Comparison of ENCODE assay signal across 7 mouse cellular contexts in the genomic region with DNA sequence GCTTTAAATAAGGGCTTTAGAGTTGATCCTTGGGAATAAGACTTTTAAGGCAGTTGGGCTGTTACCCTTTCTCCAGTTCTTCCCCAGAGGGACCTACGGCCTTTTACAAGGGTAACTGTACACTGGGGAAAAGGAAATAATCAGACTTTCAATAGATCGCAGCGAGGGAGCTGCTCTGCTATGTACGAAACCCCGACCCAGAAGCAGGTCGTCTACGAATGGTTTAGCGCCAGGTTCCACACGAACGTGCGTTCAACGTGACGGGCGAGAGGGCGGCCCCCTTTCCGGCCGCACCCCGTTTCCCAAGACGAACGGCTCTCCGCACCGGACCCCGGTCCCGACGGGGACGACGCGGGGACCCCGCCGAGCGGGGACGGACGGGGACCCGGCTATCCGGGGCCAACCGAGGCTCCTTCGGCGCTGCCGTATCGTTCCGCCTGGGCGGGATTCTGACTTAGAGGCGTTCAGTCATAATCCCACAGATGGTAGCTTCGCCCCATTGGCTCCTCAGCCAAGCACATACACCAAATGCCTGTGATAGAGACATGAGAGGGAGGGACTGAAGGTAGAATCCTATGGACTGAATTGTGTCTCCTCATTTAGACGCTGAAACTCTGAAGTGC. TPM values are rescaled to one million over a fixed set of nuclear protein-coding genes. Genes with fewer than 3 reads are reported as not detected.
DNase-seq lines count a peak whose midpoint lies in the region; ATAC-seq lines count a peak whose summit lies in the region.
"Not testable (repeated sequence)": the region's sequence is repeated elsewhere in the genome, so short reads cannot be mapped to it uniquely, and the experiment has no call there.

No protein-coding gene starts in this region.

- not testable (repeated sequence) for H3K9me3 ChIP-seq in limb, embryonic 13.5 days; midbrain, embryonic 12.5 days

- H3K27me3 ChIP-seq in limb, embryonic 13.5 days = peaks cover 13% of the 10 kb centered on the region; the same call in 1 of the 2 replicates
- not testable (repeated sequence) for H3K27me3 ChIP-seq in midbrain, embryonic 12.5 days

- H3K36me3 ChIP-seq in limb, embryonic 13.5 days = peaks cover 12% of the 10 kb centered on the region
- H3K36me3 ChIP-seq in midbrain, embryonic 12.5 days = not testable (repeated sequence)

- not testable (repeated sequence) for H3K9ac ChIP-seq in limb, embryonic 13.5 days; midbrain, embryonic 12.5 days (replicated peaks)

- DNase-seq in cerebellum, adult 9-10 months = peak; percentile 83
- peak; percentile 78 to 87 for DNase-seq in frontal cortex, postnatal 14 days (ENCODE audit: low spot score in 2 of 2)
- peak; percentile 83 for DNase-seq in heart, postnatal 4 days
- peak; percentile 40 to 55 for DNase-seq in kidney, postnatal 25 days
- DNase-seq in spleen, adult 12 weeks (ENCODE audit: low spot score) = peak; percentile 74

- peak overlapping the region; percentile 26 for H3K4me3 ChIP-seq in limb, embryonic 13.5 days
- H3K4me3 ChIP-seq in midbrain, embryonic 12.5 days = 0 out of 2 replicates have a peak overlapping the region, but pooled peaks have one; percentile 9

- peak; percentile 100 for ATAC-seq in limb, embryonic 13.5 days (ENCODE audit: low FRiP score, low read depth)
- ATAC-seq in midbrain, embryonic 12.5 days (ENCODE audit: low FRiP score, low read depth) = peak; percentile 100

- not testable (repeated sequence) for H3K27ac ChIP-seq in limb, embryonic 13.5 days; midbrain, embryonic 12.5 days (replicated peaks)

- H3K4me1 ChIP-seq in limb, embryonic 13.5 days; midbrain, embryonic 12.5 days: not testable (repeated sequence)

- WGBS in limb, embryonic 13.5 days = 31% methylated on average over 43 of the region's 45 CpGs
- 19% methylated on average over 45 of the region's 45 CpGs for WGBS in midbrain, embryonic 12.5 days

- H3K4me2 ChIP-seq in limb, embryonic 13.5 days (replicated peaks) = peak overlapping the region; percentile 50
- H3K4me2 ChIP-seq in midbrain, embryonic 12.5 days (replicated peaks) = peak overlapping the region; percentile 40

RNA-seq across cellular contexts. Expression of gene Tspan3, which starts 58.3 kb away (rescaled TPM):
- 100 to 1,000 TPM; 233 to 244 TPM for total RNA-seq in heart, postnatal 4 days (2021)
- polyA plus RNA-seq in limb, embryonic 13.5 days (2015; fragmentation: Nextera tagmentation; extraction: Ambion mirVana) = 550 and 580 TPM in 2 replicates
- polyA plus RNA-seq in midbrain, embryonic 12.5 days (2016; fragmentation: Nextera tagmentation; extraction: Ambion mirVana) = 513 and 534 TPM in 2 replicates
